Mouse (Mus musculus) adrenal gland, adult 2 months (tissue): Measurements from ENCODE around the gene Clip1. TPM values are rescaled to one million over a fixed set of nuclear protein-coding genes. Genes with fewer than 3 reads are reported as not detected.

Source experiments
- DNase-seq: peaks from one replicate; pipeline ENCODE4 v3.0.0; 2021
- polyA plus RNA-seq: library from polyadenylated mRNA; depleted of rRNA; stranded (reverse); fragments of >200 nt; gene quantifications from 2 replicates; pipeline ENCODE4 v1.2.3, GENCODE M21; 2012
- total RNA-seq, 2 experiments: library from RNA; stranded (reverse); gene quantifications; 2 replicates each; pipeline ENCODE4 v1.2.3; 2021

Clip1 gene
- total and polyA plus RNA-seq, 3 experiments: 32.0 to 82.3 (median 82.3) TPM

DNA sequence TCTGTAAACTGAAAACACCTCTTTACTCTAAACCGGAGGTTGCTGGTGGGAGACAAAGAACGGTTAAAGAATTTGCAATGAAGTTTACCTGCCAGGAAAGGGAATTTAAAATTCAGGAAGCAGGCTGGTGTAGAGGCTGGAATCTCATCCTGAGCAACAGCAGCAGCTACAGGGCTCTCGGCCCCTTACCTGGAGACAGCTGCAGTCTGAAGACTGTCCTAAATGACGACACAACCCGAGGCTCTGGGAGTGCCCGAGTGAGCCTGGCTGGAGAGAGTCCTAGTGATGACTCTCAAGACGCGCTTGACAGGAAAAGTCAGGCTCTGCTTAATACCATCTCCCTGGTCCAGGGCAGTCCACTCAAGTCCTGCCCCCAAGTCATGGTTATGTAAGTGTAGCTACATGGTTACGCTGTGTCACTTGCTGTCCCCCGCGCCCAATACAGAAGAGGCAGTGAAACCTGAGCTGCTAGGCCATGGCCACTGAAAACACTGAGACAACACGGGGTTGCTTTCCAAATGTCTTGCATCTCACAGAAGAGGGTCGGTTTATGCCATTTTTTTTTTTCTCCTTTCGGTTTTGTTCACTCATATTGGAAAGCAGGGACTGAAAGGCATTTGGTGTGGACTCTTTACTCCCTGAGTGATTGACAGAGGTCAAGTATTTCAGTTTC lies 13.5 kb downstream of the Clip1 start:
- peak; percentile 70 for DNase-seq

GRCm38 (mm10) chr5:123669991-123670799 lies 14.2 kb downstream of the Clip1 start:
- peak; percentile 64 for DNase-seq

DNA sequence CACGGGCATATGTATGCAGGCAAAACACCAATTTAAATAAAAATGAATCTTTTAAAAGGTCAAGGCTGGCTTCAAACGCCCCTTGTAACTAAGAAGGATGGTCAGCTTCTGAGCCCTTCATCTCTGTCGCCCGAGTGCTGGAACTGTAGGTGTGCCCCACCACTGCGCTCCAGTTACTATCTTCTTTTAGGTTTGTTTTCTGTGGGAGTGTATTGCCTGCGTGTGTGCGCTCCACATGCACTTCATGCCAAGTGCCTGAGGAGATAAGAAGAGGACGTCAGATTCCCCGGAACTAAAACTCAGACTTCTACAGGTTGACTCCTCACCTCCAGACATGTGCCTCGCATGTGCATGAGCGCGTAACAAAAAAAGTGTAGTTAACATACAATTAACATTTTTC lies 16.5 kb downstream of the Clip1 start:
- DNase-seq: no peak

DNA sequence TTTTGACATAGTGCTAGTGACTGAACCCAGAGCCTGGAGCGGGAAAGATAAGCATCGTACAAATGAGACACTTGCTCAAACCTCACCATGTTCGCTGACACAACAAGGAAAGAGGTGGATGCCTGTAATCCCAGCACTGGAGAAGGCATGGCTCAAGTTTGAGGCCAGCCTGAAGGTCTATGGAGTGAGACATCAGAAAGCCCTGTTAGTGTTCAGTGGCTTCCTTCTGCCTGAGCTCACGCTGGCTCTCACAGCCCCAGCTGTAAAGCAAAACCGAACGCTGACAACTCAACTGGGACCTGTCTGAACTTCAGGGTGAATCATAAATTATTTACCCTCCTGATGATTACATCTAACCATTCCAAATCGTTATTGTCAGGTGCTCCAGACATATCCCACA lies 18.5 kb downstream of the Clip1 start:
- DNase-seq: peak; percentile 15

DNA sequence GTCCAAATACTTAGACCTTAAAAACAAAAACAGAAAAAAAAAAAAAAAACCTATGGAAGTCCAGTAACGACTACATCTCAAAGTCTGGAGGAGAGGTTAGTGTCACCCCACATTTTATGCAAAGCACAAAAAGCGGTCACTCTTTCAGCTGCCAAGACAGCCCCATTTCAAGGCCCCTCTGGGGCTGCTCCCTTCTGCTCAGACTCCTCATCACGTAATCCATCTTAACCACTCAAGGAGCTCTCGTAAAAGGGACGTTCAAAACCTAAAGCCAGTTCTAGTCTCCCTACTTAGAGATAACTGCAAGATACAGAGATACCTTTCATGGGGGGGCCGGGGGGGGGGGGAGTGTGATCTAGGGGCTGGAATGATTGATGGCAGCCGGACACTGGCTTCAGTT lies 20.1 kb downstream of the Clip1 start:
- DNase-seq: no peak

DNA sequence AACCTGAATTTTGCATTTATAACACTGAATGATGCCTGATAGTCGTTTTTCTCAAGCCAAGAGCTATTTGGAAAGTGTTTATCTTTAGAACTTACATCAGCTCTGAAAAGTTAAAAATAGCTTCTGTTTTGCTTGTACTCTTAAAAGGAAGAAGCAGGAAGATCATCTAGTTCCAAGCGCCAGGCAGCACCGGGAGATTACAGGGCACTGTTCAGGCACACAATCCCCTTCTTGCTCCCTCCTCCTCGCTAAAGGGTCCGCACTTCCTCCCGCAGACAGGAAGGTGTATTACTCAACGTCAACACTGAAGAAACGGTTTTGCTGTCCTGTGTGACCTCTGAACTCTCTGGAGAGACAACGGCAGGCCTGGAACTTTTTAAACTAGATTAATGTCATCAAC lies 22.4 kb downstream of the Clip1 start:
- peak; percentile 46 for DNase-seq

DNA sequence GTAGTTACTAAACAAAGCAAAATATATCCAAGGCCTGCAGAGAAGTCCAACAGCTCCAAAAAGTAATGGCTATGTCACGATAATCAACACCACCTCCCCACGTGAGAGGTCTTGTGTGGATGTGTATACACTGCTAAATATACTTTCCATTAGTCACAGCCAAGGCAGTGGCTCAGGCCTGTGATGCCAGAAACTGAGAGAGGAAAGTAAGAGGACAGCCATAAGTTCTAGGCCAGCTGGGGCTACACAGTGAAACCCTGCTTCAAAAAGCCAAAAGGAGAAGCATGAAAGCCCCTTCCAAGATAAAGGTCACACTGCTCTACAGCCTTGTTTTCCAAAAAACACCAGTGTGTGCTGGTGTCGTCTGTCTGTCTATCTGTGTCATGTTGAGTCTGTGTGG lies 22.8 kb downstream of the Clip1 start:
- peak; percentile 16 for DNase-seq

- no peak for DNase-seq
These were observed 26.8 kb downstream of the Clip1 start for GRCm38 (mm10) chr5:123657651-123658050.

DNA sequence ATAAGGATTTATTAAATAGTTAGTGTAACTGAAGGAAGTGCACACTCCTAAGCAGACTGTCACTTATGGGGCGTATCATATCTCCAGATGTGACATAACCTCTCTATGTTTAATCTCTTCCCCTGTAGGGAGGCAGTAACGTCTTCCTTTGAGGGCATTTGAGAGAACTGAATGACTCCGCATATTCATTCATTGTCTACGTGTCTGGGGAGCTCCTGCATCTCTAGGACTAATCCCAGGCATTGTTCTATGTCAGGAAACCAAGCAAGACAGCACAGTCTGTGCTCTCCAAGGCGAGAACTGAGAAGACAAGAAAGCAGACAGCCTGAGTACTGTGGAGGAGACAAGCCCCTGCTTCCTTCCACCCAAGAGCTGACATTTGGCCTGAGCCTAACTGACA lies 29.5 kb downstream of the Clip1 start:
- no peak for DNase-seq

DNA sequence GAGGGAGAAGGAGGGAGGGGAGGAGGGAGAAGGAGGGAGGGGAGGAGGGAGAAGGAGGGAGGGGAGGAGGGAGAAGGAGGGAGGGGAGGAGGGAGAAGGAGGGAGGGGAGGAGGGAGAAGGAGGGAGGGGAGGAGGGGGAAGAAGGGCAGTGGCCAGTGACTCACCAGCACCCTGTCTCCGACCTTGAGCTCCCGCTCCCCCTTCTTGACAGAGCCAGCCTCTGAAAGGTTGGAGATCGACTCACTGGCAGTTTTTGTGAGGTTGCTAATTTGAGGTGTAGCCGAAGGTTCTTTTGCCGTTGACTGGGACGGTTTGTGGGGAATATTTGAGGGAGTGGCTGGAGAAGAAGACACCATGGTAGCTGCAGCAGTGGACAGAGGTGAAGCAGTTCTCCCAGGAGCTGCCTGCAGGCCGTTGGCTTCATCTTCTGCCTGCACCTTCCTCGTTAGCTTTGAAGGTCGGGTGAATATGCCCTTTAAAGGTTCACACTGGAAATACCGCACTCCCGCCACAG lies 31.1 kb downstream of the Clip1 start:
- DNase-seq: peak; percentile 84

DNA sequence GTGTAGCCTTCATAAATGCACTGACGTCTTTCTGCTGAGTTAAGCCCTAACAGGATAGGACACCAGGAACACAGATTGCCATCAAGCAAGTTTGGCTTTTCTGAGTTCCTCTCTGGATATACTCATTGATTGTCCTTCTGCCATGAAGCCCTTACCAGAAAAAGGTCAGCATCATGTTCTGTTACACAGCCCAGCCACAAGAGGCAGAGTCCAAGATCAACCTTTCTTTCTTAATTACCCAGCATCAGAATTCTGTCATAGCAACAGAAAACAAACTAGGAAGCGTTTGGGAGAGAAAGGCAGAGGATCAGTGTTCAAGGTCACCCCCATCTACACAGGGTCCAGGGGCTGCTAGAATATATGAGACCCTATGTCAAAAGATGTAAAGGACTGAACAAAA lies 33.6 kb downstream of the Clip1 start:
- no peak for DNase-seq

- DNase-seq: peak; percentile 86
These were observed 42.0 kb downstream of the Clip1 start for GRCm38 (mm10) chr5:123642401-123642800.

GRCm38 (mm10) chr5:123641259-123641900 lies 43.0 kb downstream of the Clip1 start:
- no peak for DNase-seq

DNA sequence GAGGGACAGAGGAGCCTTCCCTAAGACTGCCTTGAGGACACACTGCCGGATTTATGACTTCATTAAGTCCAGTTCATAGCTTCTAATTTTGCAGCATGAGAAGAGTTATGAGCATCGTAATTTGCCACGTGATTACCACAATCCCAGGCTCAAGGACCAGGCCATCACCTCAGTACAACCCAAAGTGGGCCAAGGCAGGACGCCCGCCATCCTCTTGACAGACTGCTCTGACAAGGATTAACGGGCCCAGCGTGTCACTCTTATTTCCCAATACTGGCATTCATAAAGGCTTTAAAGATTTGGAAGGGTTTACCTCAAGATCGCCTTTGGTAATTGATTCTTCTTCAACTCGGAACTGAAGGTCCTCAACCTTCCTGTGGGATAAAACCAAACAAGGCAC lies 44.2 kb downstream of the Clip1 start:
- DNase-seq: peak; percentile 74

GRCm38 (mm10) chr5:123631210-123631609 lies 53.2 kb downstream of the Clip1 start:
- DNase-seq: no peak

- DNase-seq: peak; percentile 77
These were observed 57.8 kb downstream of the Clip1 start for GRCm38 (mm10) chr5:123626631-123627030.

GRCm38 (mm10) chr5:123622421-123622820 lies 62.0 kb downstream of the Clip1 start:
- no peak for DNase-seq

- no peak for DNase-seq
These were observed 65.9 kb downstream of the Clip1 start for GRCm38 (mm10) chr5:123618558-123618957.

GRCm38 (mm10) chr5:123614246-123614645 lies 70.2 kb downstream of the Clip1 start:
- DNase-seq: no peak

- peak; percentile 86 for DNase-seq
These were observed 74.6 kb downstream of the Clip1 start for GRCm38 (mm10) chr5:123609843-123610242.

DNA sequence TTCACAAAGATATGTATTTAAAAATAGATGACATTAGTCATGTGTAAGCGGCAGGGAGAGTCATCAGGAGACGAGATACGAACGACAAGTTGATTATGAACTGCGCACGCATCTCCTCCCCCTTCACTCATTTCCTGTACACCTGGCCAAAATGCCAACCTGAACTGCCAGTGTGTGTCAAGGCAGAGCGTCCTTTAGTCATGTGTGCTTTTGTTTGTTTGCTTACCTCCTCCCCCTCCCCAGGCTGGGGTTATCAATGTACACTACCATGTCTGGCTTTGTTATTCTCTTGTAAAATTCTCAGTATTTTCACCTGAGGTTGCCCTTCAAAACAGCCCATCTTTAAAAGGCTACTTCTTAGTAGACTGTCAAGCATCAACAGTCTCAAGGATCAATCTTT lies 75.0 kb downstream of the Clip1 start:
- DNase-seq: no peak

DNA sequence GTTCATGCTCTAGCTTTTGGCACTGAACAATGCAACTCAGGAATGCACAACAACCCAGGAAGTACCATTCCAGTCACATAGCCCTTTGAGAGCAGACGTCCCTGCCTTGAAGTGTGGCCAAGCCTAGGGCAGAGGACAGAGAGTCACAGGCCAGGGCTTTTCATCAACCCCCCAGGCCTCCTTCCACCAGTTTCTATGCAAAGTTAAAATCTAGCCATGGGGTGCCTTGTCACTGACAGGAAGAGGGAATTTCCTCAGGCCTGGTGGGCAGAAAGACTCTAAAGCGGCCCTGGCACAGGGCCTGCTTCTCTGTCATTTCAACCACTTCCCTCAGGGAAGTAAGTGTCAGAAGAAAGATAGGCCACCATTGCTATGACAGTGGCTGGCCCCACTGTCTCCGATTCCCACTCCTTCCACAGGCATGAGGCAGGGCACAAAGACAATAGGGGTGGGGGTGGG lies 77.2 kb downstream of the Clip1 start:
- peak; percentile 44 for DNase-seq

DNA sequence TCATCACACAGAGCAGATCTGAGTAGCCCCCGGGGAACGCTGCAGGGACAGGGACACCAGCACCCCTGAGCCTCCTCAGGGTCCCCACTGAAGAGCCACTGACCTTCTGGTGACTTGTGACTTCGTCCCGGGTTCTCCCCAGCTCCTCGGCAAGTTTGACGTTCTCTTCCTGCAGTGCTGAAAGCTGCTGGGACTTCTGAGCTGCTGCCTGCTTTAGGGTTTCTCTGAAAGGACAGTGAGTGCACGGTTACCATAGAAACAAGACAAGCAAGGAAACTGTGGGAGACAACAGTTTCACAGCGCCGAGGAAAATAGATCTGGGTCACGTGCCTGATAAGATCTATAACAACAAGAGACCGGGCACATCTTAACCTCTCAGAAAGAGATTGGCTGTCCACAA lies 80.9 kb downstream of the Clip1 start:
- peak; percentile 53 for DNase-seq
